Mouse (Mus musculus): ENCODE results near the gene Arid1b.
A peak's percentile ranks its signal among the peaks of the same experiment; 100 is the strongest.

Arid1b gene

GRCm38 (mm10) chr17:5166175-5166574 is 172.0 kb downstream of the Arid1b start:
- no peak for DNase-seq

- DNase-seq, result no peak
Observed at GRCm38 (mm10) chr17:5168046-5168445, 173.9 kb downstream of the Arid1b start.

- no peak for DNase-seq
Observed at GRCm38 (mm10) chr17:5168640-5169039, 174.5 kb downstream of the Arid1b start.

GRCm38 (mm10) chr17:5170321-5170720 is 176.2 kb downstream of the Arid1b start:
- DNase-seq, result no peak

GRCm38 (mm10) chr17:5171467-5171866 is 177.3 kb downstream of the Arid1b start:
- DNase-seq, result no peak

GRCm38 (mm10) chr17:5174426-5175020 is 180.4 kb downstream of the Arid1b start:
- no peak for DNase-seq

- DNase-seq, result peak in 1 of 2 experiments; percentile 43
Observed at GRCm38 (mm10) chr17:5175535-5175934, 181.4 kb downstream of the Arid1b start.

- DNase-seq, result no peak
Observed at GRCm38 (mm10) chr17:5176315-5176714, 182.2 kb downstream of the Arid1b start.

- DNase-seq, result no peak
Observed at GRCm38 (mm10) chr17:5178534-5178933, 184.4 kb downstream of the Arid1b start.

GRCm38 (mm10) chr17:5179004-5179403 is 184.9 kb downstream of the Arid1b start:
- no peak for DNase-seq

GRCm38 (mm10) chr17:5179412-5179811 is 185.3 kb downstream of the Arid1b start:
- no peak for DNase-seq

GRCm38 (mm10) chr17:5179925-5180525 is 185.9 kb downstream of the Arid1b start:
- no peak for DNase-seq

- DNase-seq, result no peak
Observed at GRCm38 (mm10) chr17:5180925-5181324, 186.8 kb downstream of the Arid1b start.

- DNase-seq, result no peak
Observed at GRCm38 (mm10) chr17:5182493-5182892, 188.4 kb downstream of the Arid1b start.

- no peak for DNase-seq
Observed at GRCm38 (mm10) chr17:5185501-5185900, 191.4 kb downstream of the Arid1b start.

- no peak for DNase-seq
Observed at GRCm38 (mm10) chr17:5187546-5187945, 193.4 kb downstream of the Arid1b start.

GRCm38 (mm10) chr17:5188400-5188799 is 194.3 kb downstream of the Arid1b start:
- no peak for DNase-seq

- DNase-seq, result peak; percentile 79 to 91
Observed at GRCm38 (mm10) chr17:5189551-5190351, 195.6 kb downstream of the Arid1b start.

- peak; percentile 50 to 54 for DNase-seq
Observed at GRCm38 (mm10) chr17:5190367-5190766, 196.2 kb downstream of the Arid1b start.

- peak; percentile 40 to 60 for DNase-seq
Observed at GRCm38 (mm10) chr17:5194157-5194916, 200.2 kb downstream of the Arid1b start.

- no peak for DNase-seq
Observed at GRCm38 (mm10) chr17:5195397-5195796, 201.3 kb downstream of the Arid1b start.

- peak; percentile 45 to 69 for DNase-seq
Observed at GRCm38 (mm10) chr17:5196005-5196404, 201.9 kb downstream of the Arid1b start.

- DNase-seq, result no peak
Observed at GRCm38 (mm10) chr17:5196508-5196907, 202.4 kb downstream of the Arid1b start.

Data from cerebellum, postnatal 10 days (tissue).